18 mouse cellular contexts compared by ENCODE assay signal in genomic region chr4:104640617-104641016, GRCm38 (mm10).
"Had no signal": no experiment of that assay in that cellular context is flagged by ENCODE, and none has a peak within 500 bp of the region (broad histone marks: within the 10 kb centered on the region; RNA-seq: fewer than 3 reads in every experiment).

No protein-coding gene starts in this region.

- H3K4me3 ChIP-seq: limb, embryonic 12.5 days; liver, embryonic 13.5 days; lung, embryonic 15.5 days; megakaryocyte, embryonic 14.5 days; midbrain, embryonic 13.5 days; myocyte had no signal

- ATAC-seq: liver, postnatal 0 days; midbrain, embryonic 13.5 days had no signal

- DNase-seq: kidney, adult 11 months; kidney, adult 9 months; kidney, postnatal 36 days; layer of hippocampus, adult 9-11 months; layer of hippocampus, postnatal 36 days; liver; liver, embryonic 13.5 days; liver, postnatal 0 days; lung, postnatal 14 days; right cerebral cortex, postnatal 14 days; thymus, postnatal 36 days had no signal

- H3K27ac ChIP-seq: kidney, postnatal 0 days; limb, embryonic 12.5 days; liver, embryonic 13.5 days; lung, embryonic 15.5 days; macrophage; midbrain, embryonic 13.5 days had no signal

- H3K36me3 ChIP-seq: limb, embryonic 12.5 days; liver, embryonic 13.5 days; lung, embryonic 15.5 days; midbrain, embryonic 13.5 days had no signal

- H3K9me3 ChIP-seq: limb, embryonic 12.5 days; liver, embryonic 13.5 days; lung, embryonic 15.5 days; midbrain, embryonic 13.5 days had no signal

- H3K27me3 ChIP-seq: limb, embryonic 12.5 days; liver, embryonic 13.5 days; lung, embryonic 15.5 days; megakaryocyte, embryonic 14.5 days; midbrain, embryonic 13.5 days had no signal

- H3K9ac ChIP-seq: limb, embryonic 12.5 days; liver, embryonic 13.5 days; liver, postnatal 0 days; lung, embryonic 15.5 days; midbrain, embryonic 13.5 days had no signal

- H3K4me1 ChIP-seq: liver, embryonic 13.5 days; lung, embryonic 15.5 days; megakaryocyte, embryonic 14.5 days had no signal

- H3K4me2 ChIP-seq: limb, embryonic 12.5 days; liver, embryonic 13.5 days; lung, embryonic 15.5 days; midbrain, embryonic 13.5 days had no signal
